Mouse (Mus musculus) megakaryocyte, embryonic 14.5 days (primary cell): Measurements from ENCODE around the gene Insig1.

Experiments
- FLI1 ChIP-seq: IDR thresholded peaks from 2 replicates; pipeline ENCODE4 v1.6.1; 2012; ENCODE audit warnings: low read length, inconsistent platforms, mixed read lengths
- GATA1 ChIP-seq: IDR thresholded peaks from 3 replicates; pipeline ENCODE4 v1.6.1; 2012; ENCODE audit warnings: mixed read lengths, low read length, inconsistent platforms, borderline replicate concordance

GRCm38 (mm10) chr5:28117251-28117880 lies 46.2 kb downstream of the Insig1 start:
- TF ChIP-seq GATA1: no peak
- no peak for TF ChIP-seq FLI1
